In the genomic region with DNA sequence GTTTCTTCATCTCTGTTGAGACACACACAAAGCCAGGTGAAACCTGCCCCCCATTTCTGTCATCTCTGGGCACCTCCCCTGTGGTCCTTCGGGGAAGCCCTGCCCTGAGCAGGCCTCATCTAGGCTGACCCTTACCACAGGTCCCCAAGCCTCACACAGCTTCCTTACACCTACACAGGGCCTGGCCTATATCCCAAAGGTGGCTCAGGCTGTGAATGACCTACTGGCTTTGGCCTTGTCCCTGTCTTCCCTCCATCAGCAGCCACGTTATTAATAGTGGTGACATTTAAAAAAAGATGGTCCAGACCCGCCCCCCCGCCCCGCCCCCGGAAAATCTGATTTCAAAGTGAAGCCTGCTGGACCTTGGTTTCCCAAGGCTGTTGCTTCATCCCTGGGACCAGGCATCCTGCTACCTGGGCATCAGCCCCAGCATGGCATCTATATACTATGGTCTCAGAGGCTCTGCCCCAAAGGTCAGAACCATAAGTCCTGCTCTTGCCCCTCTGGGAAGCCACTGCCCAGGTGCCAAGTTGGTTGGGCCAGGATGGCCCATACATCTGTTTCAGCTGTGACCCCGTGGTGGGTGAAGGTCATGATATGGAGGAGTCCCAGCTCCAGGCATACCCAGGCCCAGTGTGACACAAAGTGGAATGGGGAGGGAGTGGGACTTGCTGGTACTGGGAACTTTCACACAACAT, we compare ENCODE assay signal across 23 mouse cellular contexts. TPM values are rescaled to one million over a fixed set of nuclear protein-coding genes. Genes with fewer than 3 reads are reported as not detected.
DNase-seq lines count a peak whose midpoint lies in the region; ATAC-seq and TF ChIP-seq lines count a peak whose summit lies in the region.
"Had no signal": no experiment of that assay in that cellular context is flagged by ENCODE, and none has a peak within 500 bp of the region (broad histone marks: within the 10 kb centered on the region; RNA-seq: fewer than 3 reads in every experiment).

No protein-coding gene starts in this region.

- no peaks in the 10 kb centered on the region for H3K27me3 ChIP-seq in heart, embryonic 13.5 days (replicated peaks)

- 0 out of 2 replicates have a peak overlapping the region, but pooled peaks have one; percentile 1 for H3K9ac ChIP-seq in heart, embryonic 13.5 days

- 0 out of 2 replicates have a peak, but pooled peaks cover 5% of the 10 kb centered on the region for H3K36me3 ChIP-seq in heart, embryonic 13.5 days
- H3K36me3 ChIP-seq: embryonic facial prominence, embryonic 10.5 days; G1E; hindbrain, embryonic 13.5 days had no signal

- WGBS in heart, embryonic 13.5 days: 56% methylated on average over 7 of the region's 7 CpGs

- intact Hi-C loops in gastrocnemius, adult 2 months (cut with DNase I): no loop called here
- intact Hi-C loops in heart, postnatal 10 days (cut with DNase I): no loop called here

- no peaks in the 10 kb centered on the region for H3K9me3 ChIP-seq in heart, embryonic 13.5 days
- H3K9me3 ChIP-seq: embryonic facial prominence, embryonic 10.5 days; forebrain, embryonic 13.5 days; G1E; hindbrain, embryonic 13.5 days had no signal

- peak overlapping the region; percentile 24; the same call in 1 of the 2 replicates for H3K27ac ChIP-seq in gastrocnemius, adult 2 months
- H3K27ac ChIP-seq in heart, embryonic 13.5 days (replicated peaks): peak overlapping the region; percentile 90
- peak overlapping the region; percentile 78; the same call in 1 of the 2 replicates for H3K27ac ChIP-seq in layer of hippocampus, adult 2 months
- H3K27ac ChIP-seq: embryonic facial prominence, embryonic 10.5 days had no signal

- peak; percentile 71 to 85 for DNase-seq in adrenal gland, adult (ENCODE audit: inconsistent age in 2 of 2, low spot score in 1 of 2)
- DNase-seq in adrenal gland, adult 18-20 months (ENCODE audit: low spot score in 2 of 2): no peak
- DNase-seq in gastrocnemius, adult 2 months: no peak
- DNase-seq in gastrocnemius, postnatal 10 days: no peak
- no peak for DNase-seq in heart, postnatal 10 days
- no peak for DNase-seq in layer of hippocampus, adult 2 months (ENCODE audit: low spot score in 2 of 2)
- no peak for DNase-seq in layer of hippocampus, postnatal 14 days (ENCODE audit: low spot score in 2 of 2)
- DNase-seq: B cell, adult 2 months; cerebellum, adult 2 months; cerebellum, postnatal 10 days; forebrain, postnatal 0 days; gastrocnemius, postnatal 36 days; kidney, adult 11 months; kidney, adult 9 months had no signal

- peaks cover 78% of the 10 kb centered on the region for H3K4me1 ChIP-seq in heart, embryonic 13.5 days

- TF ChIP-seq CTCF in gastrocnemius, adult 2 months (IDR thresholded peaks at IDR 0.05): no peak
- no peak for TF ChIP-seq CTCF in layer of hippocampus, adult 2 months (conservative IDR thresholded peaks at IDR 0.05)

- H3K4me2 ChIP-seq in heart, embryonic 13.5 days: no peak overlapping the region
- H3K4me2 ChIP-seq: forebrain, embryonic 13.5 days; hindbrain, embryonic 13.5 days had no signal

- no peak overlapping the region for H3K4me3 ChIP-seq in gastrocnemius, adult 2 months
- H3K4me3 ChIP-seq in heart, embryonic 13.5 days: no peak overlapping the region
- H3K4me3 ChIP-seq in layer of hippocampus, adult 2 months: no peak overlapping the region
- H3K4me3 ChIP-seq: embryonic facial prominence, embryonic 10.5 days; forebrain, embryonic 13.5 days; hindbrain, embryonic 13.5 days had no signal

- no peak for ATAC-seq in heart, embryonic 13.5 days (ENCODE audit: extremely low read depth, insufficient number of reproducible peaks, low FRiP score, low TSS enrichment)
- ATAC-seq: CD4-positive, CD25-positive, alpha-beta regulatory T cell, adult 4 months; forebrain, embryonic 13.5 days; forebrain, postnatal 0 days; hindbrain, postnatal 0 days had no signal

RNA-seq across cellular contexts. Expression of gene Cacna1h, which starts 25.1 kb away (rescaled TPM):
- 10 to 100 TPM; 69.5 to 83.9 TPM for total RNA-seq in adrenal gland, adult 18-20 months (2021)
- total RNA-seq in gastrocnemius, adult 2 months (2021): 1 to 10 TPM in 1 of 2 experiments, under 1 TPM in 1; 0.94 to 1.7 TPM
- total RNA-seq in gastrocnemius, postnatal 10 days (2021): 1 to 10 TPM; 3.2 to 7.0 TPM
- 6.5 and 8.1 TPM in 2 replicates for polyA plus RNA-seq in heart, embryonic 13.5 days (2015; fragmentation: Nextera tagmentation; extraction: Ambion mirVana)
- 1 to 10 TPM; 7.9 to 8.4 TPM for total RNA-seq in heart, postnatal 10 days (2021)
- total RNA-seq in layer of hippocampus, adult 2 months (2021): 100 to 1,000 TPM; 121 to 142 TPM
- total RNA-seq in layer of hippocampus, postnatal 14 days (2021): 10 to 100 TPM; 80.9 to 98.4 TPM
- polyA plus RNA-seq: CD4-positive, CD25-positive, alpha-beta regulatory T cell, adult 4 months; G1E had no signal

RNA-seq across cellular contexts. Expression of gene Tpsg1, which starts 39.4 kb away (rescaled TPM):
- under 1 TPM in 1 of 2 experiments, not detected in 1; 0.38 TPM for total RNA-seq in adrenal gland, adult 18-20 months (2021)
- total RNA-seq in gastrocnemius, adult 2 months (2021): under 1 TPM in 1 of 2 experiments, not detected in 1; 0.48 TPM
- total RNA-seq in gastrocnemius, postnatal 10 days (2021): not detected
- polyA plus RNA-seq in heart, embryonic 13.5 days (2015; fragmentation: Nextera tagmentation; extraction: Ambion mirVana): 0.78 TPM in 1 of 2 replicates, not detected in the other
- not detected for total RNA-seq in heart, postnatal 10 days (2021)
- total RNA-seq in layer of hippocampus, adult 2 months (2021): not detected
- total RNA-seq in layer of hippocampus, postnatal 14 days (2021): not detected
- total RNA-seq: forebrain, postnatal 0 days; hematopoietic stem cell, adult 5-6 weeks had no signal
- polyA plus RNA-seq: CD4-positive, CD25-positive, alpha-beta regulatory T cell, adult 4 months; cerebellum, adult 2 months; embryonic facial prominence, embryonic 10.5 days; G1E had no signal

RNA-seq across cellular contexts. Expression of gene Tpsb2, which starts 42.3 kb away (rescaled TPM):
- total RNA-seq in adrenal gland, adult 18-20 months (2021): 1 to 10 TPM; 2.9 to 6.7 TPM
- total RNA-seq in gastrocnemius, adult 2 months (2021): 1 to 10 TPM; 1.9 to 4.7 TPM
- 10 to 100 TPM; 21.3 to 26.2 TPM for total RNA-seq in gastrocnemius, postnatal 10 days (2021)
- polyA plus RNA-seq in heart, embryonic 13.5 days (2015; fragmentation: Nextera tagmentation; extraction: Ambion mirVana): not detected in 2 replicates
- total RNA-seq in heart, postnatal 10 days (2021): 1 to 10 TPM; 6.0 to 6.7 TPM
- total RNA-seq in layer of hippocampus, adult 2 months (2021): under 1 TPM in 1 of 2 experiments, not detected in 1; 0.82 TPM
- total RNA-seq in layer of hippocampus, postnatal 14 days (2021): 1 to 10 TPM in 1 of 2 experiments, under 1 TPM in 1; 0.36 to 1.8 TPM
- total RNA-seq: hematopoietic stem cell, adult 5-6 weeks had no signal
- polyA plus RNA-seq: CD4-positive, CD25-positive, alpha-beta regulatory T cell, adult 4 months; cerebellum, adult 2 months; embryonic facial prominence, embryonic 10.5 days; forebrain, embryonic 13.5 days; G1E had no signal

RNA-seq across cellular contexts. Expression of gene Tekt4, which starts 46.0 kb away (rescaled TPM):
- not detected for total RNA-seq in adrenal gland, adult 18-20 months (2021)
- total RNA-seq in gastrocnemius, adult 2 months (2021): not detected
- not detected for total RNA-seq in gastrocnemius, postnatal 10 days (2021)
- polyA plus RNA-seq in heart, embryonic 13.5 days (2015; fragmentation: Nextera tagmentation; extraction: Ambion mirVana): 0.23 and 0.47 TPM in 2 replicates
- total RNA-seq in heart, postnatal 10 days (2021): not detected
- 1 to 10 TPM; 1.8 to 2.0 TPM for total RNA-seq in layer of hippocampus, adult 2 months (2021)
- total RNA-seq in layer of hippocampus, postnatal 14 days (2021): 1 to 10 TPM; 3.3 to 4.6 TPM
- total RNA-seq: G1E; gastrocnemius, adult 18-20 months; gastrocnemius, postnatal 36 days; hematopoietic stem cell, adult 5-6 weeks had no signal
- polyA plus RNA-seq: CD4-positive, CD25-positive, alpha-beta regulatory T cell, adult 4 months; embryonic facial prominence, embryonic 10.5 days; G1E had no signal

Comparison
In these comparisons a context has a peak if more than half of its experiments do, and no peak if none do; other contexts are left out.
1. DNase-seq: peak in adrenal gland, adult (2 of 2); none in adrenal gland, adult 18-20 months (0 of 2), gastrocnemius, adult 2 months (single experiment), gastrocnemius, postnatal 10 days (single experiment), heart, postnatal 10 days (0 of 2), layer of hippocampus, adult 2 months (0 of 2) and layer of hippocampus, postnatal 14 days (0 of 2).
2. H3K27ac ChIP-seq: peak in every context shown above with its lines; median percentile 90 in heart, embryonic 13.5 days; 78 in layer of hippocampus, adult 2 months; 24 in gastrocnemius, adult 2 months.
3. RNA of gene Cacna1h, which starts 25.1 kb away (total RNA-seq): 121 to 142 TPM in layer of hippocampus, adult 2 months, 80.9 to 98.4 TPM in layer of hippocampus, postnatal 14 days and 69.5 to 83.9 TPM in adrenal gland, adult 18-20 months; 7.9 to 8.4 TPM in heart, postnatal 10 days, 3.2 to 7.0 TPM in gastrocnemius, postnatal 10 days and 0.94 to 1.7 TPM in gastrocnemius, adult 2 months; every median in the first group is over 4 times any median in the second.